Mouse (Mus musculus) midbrain, embryonic 11.5 days (tissue): ENCODE measurements around the gene Pglyrp1. TPM values are rescaled to one million over a fixed set of nuclear protein-coding genes. Genes with fewer than 3 reads are reported as not detected.

ENCODE experiments used
- ATAC-seq: fragments of 200-750 bp; cut with Nextera tagmentation; 2 replicates; pipeline ENCODE4 v1.8.0; 2017; ENCODE audit warnings: moderate TSS enrichment, moderate library complexity; ENCODE audit not compliant: low FRiP score
- DNase-seq: peaks from one replicate; pipeline ENCODE4 v3.0.0; 2015; ENCODE audit warnings: low spot score; ENCODE audit errors: missing footprints
- H3K27ac ChIP-seq: fragments of 300-500 bp; sonication (generic); 2 replicates; pipeline ENCODE4 v1.5.1; 2014; ENCODE audit warnings: low read depth, low read length
- H3K27me3 ChIP-seq: fragments of 300-500 bp; sonication (generic); 2 replicates; pipeline ENCODE4 v1.6.1; 2014; ENCODE audit warnings: mild to moderate bottlenecking, low read length, moderate library complexity, mixed read lengths; ENCODE audit not compliant: control insufficient read depth, insufficient read depth
- H3K36me3 ChIP-seq: fragments of 300-500 bp; sonication (generic); 2 replicates; pipeline ENCODE4 v1.6.1; 2014; ENCODE audit warnings: mild to moderate bottlenecking, low read length, moderate library complexity, mixed read lengths; ENCODE audit not compliant: control insufficient read depth, insufficient read depth
- H3K4me1 ChIP-seq: fragments of 300-500 bp; sonication (generic); 2 replicates; pipeline ENCODE4 v1.6.1; 2014; ENCODE audit warnings: low read length; ENCODE audit not compliant: control insufficient read depth, insufficient read depth
- H3K4me2 ChIP-seq: fragments of 300-500 bp; sonication (generic); 2 replicates; pipeline ENCODE4 v1.6.1; 2014; ENCODE audit warnings: mild to moderate bottlenecking, moderate library complexity
- H3K4me3 ChIP-seq: fragments of 300-500 bp; sonication (generic); 2 replicates; pipeline ENCODE4 v1.5.1; 2014; ENCODE audit warnings: low read depth, low read length
- H3K9ac ChIP-seq: fragments of 300-500 bp; sonication (generic); 2 replicates; pipeline ENCODE4 v1.6.1; 2014; ENCODE audit warnings: low read length
- H3K9me3 ChIP-seq: fragments of 300-500 bp; sonication (generic); 2 replicates; pipeline ENCODE4 v1.6.1; 2016; ENCODE audit warnings: low read length; ENCODE audit not compliant: control insufficient read depth
- WGBS: fragments of 180-500 bp; shearing (Covaris S2); extraction: QIAGEN DNeasy Blood & Tissue Kit; methylation state at CpG from one replicate; pipeline ENCODE4 v1.1.7; 2014; 5-methylcytosine and 5-hydroxymethylcytosine counted together
- polyA plus RNA-seq: library from polyadenylated mRNA; unstranded; fragments of >200 nt; fragmentation: Nextera tagmentation; extraction: Ambion mirVana; gene quantifications from 2 replicates; pipeline ENCODE4 v1.2.1, GENCODE M21; 2014

Gene Pglyrp1
- polyA plus RNA-seq, 1 experiment from 2014 or later = 2.7 TPM

GRCm38 (mm10) chr7:18922807-18923206 lies 51.7 kb downstream of the Pglyrp1 start:
- Histone ChIP-seq H3K27me3 (no peaks in the 10 kb centered on the region; the same call in 1 of the 2 replicates), H3K36me3 (no peaks in the 10 kb centered on the region)

GRCm38 (mm10) chr7:18923267-18923666 lies 52.1 kb downstream of the Pglyrp1 start:
- Histone ChIP-seq H3K9ac (no peak overlapping the region), H3K36me3 (no peaks in the 10 kb centered on the region), H3K9me3 (no peaks in the 10 kb centered on the region), H3K4me1 (peaks cover 52% of the 10 kb centered on the region), H3K27me3 (no peaks in the 10 kb centered on the region; the same call in 1 of the 2 replicates), H3K27ac (peak overlapping the region; percentile 75), H3K4me3 (no peak overlapping the region), H3K4me2 (peak overlapping the region; percentile 3)
- 69% methylated on average over 11 of the region's 11 CpGs for WGBS
- DNase-seq = no peak
- no peak for ATAC-seq

More at GRCm38 (mm10) chr7:18922807-18923206, 51.7 kb downstream of the Pglyrp1 start:
- Histone ChIP-seq H3K9ac (no peak overlapping the region), H3K27ac (peak overlapping the region; percentile 75), H3K4me1 (peaks cover 52% of the 10 kb centered on the region), H3K4me3 (no peak overlapping the region), H3K9me3 (no peaks in the 10 kb centered on the region), H3K4me2 (peak overlapping the region; percentile 3; the same call in 1 of the 2 replicates)
- 14% methylated on average over 5 of the region's 5 CpGs for WGBS
- ATAC-seq (no peak), DNase-seq (peak; percentile 91)

DNA sequence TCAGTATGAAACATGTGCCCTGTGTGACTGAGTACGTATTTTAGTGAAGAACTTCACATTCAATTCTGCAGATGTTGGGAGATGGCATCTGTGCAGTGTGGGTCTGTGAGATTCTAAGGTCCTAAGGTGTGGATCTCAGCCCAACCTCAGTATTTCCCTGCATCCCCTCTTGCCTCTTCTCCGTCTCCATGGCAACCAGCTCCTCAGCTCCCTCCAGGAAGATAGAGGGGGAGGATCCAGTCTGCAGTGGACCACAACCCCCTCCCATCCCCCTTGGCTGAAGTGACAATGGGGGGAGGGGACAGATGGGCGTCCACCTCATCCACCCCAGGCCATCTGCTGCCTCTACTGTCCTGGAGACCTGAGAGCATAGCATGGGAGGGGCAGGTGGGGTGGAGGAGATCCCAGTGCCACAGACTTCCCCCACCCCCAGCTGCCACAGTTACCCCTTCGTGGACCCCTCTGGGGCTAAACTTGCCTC lies 52.6 kb downstream of the Pglyrp1 start:
- Histone ChIP-seq H3K27me3 (no peaks in the 10 kb centered on the region; the same call in 1 of the 2 replicates), H3K4me3 (no peak overlapping the region), H3K9ac (no peak overlapping the region), H3K9me3 (no peaks in the 10 kb centered on the region), H3K4me2 (peak overlapping the region; percentile 3), H3K36me3 (no peaks in the 10 kb centered on the region), H3K27ac (peak overlapping the region; percentile 75), H3K4me1 (peaks cover 52% of the 10 kb centered on the region)
- 6% methylated on average over 4 of the region's 4 CpGs for WGBS
- DNase-seq (peak; percentile 92), ATAC-seq (peak; percentile 34)

- H3K4me2 ChIP-seq = peak overlapping the region; percentile 3; the same call in 1 of the 2 replicates
- peak overlapping the region; percentile 75 for H3K27ac ChIP-seq
- H3K36me3 ChIP-seq = no peaks in the 10 kb centered on the region
- no peak overlapping the region for H3K9ac ChIP-seq
- no peaks in the 10 kb centered on the region; the same call in 1 of the 2 replicates for H3K27me3 ChIP-seq
- no peaks in the 10 kb centered on the region for H3K9me3 ChIP-seq
- DNase-seq = peak; percentile 90
- ATAC-seq = no peak
- peaks cover 52% of the 10 kb centered on the region for H3K4me1 ChIP-seq
- H3K4me3 ChIP-seq = no peak overlapping the region
- 6% methylated on average over 8 of the region's 8 CpGs for WGBS
Observed at GRCm38 (mm10) chr7:18924321-18924720, 53.2 kb downstream of the Pglyrp1 start.

DNA sequence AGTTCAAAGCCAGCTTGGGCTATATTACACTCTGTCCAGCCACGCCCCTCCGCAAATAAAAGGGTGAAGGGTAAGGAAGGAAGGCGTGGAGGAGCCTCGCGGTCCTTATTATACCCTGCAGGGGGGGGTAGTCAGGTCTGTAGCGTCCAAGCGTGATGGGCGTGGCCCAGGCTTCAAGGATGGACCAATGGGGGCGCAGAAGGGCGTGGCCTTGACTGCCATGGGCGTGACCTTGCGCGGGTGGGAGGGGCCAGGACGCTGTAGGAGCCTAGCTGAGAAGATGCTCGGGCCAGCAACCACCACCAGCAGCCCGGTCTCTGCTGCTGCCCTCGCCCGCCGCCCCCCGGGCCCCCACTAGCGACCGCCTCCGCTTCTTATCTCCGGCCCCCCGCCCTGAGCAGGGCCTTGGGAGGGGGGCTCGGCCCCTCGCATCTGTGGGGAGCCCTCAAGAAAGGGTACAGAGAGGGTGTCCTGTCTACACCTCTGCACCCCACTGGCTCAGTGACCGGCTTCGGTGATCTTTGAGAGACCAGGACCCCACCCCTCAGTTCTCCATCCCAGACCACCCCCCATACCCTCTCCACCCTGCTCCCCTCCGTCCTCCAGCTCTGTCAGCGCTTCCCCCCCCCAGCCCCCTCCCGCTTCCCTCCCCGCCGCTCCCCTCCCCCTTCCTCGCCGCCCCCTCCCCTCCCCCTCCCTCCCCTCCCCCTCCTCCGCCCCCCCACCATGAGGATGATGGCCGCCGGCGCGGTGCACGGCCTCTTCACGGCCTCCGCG lies 54.2 kb downstream of the Pglyrp1 start, which contains the start of gene Nova2:
TSS of gene Nova2 (plus strand) at position 727 of the 777 bp plus-strand sequence.
- Histone ChIP-seq H3K9ac (peak within 1 kb of the TSS; percentile 99), H3K36me3 (no peaks in the 10 kb centered on the region), H3K4me1 (peaks cover 52% of the 10 kb centered on the region), H3K27ac (peak within 1 kb of the TSS; percentile 85), H3K4me3 (peak within 1 kb of the TSS; percentile 98), H3K27me3 (no peaks in the 10 kb centered on the region; the same call in 1 of the 2 replicates), H3K4me2 (peak within 1 kb of the TSS; percentile 74), H3K9me3 (no peaks in the 10 kb centered on the region)
- ATAC-seq (peak; percentile 89), DNase-seq (peak; percentile 99)
- WGBS = under 1% methylated on average over 23 of the region's 45 CpGs

DNA sequence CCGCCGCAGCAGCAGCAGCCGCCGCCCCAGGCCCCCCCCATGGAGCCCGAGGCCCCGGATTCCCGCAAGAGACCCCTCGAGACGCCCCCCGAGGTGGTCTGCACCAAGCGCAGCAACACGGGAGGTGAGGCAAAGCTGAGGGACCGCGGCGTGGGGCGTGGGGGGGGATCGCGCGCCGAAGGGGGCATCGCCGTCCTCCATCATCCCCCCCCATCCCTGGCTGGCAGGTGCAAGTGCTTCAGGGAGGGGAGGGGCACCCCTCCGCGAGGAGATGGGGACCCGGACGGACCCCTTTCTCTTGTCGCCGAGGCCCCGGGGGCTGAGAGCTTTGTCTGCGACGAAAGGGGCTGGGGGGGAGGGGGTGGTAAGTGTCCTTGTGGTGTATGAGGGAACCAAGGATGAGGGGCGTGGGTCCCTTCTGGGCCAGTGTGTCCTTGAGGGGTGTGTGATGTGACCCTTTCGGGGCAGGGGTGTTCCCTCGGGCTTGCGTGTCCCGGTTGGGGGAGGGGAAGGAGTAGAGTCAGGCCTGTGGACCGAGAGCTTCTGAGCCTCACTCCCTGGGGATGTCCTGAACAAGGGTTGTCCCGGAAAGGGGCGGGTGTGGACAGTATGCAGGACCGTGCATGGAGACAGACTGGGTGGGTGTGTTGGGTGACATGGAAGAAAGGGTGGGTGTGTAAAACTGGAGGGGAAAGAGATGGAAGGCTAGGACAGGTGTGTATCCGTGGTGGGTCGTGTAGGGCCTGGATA lies 55.1 kb downstream of the Pglyrp1 start:
- ATAC-seq (peak; percentile 23), DNase-seq (peak; percentile 93)
- H3K27me3 ChIP-seq = no peaks in the 10 kb centered on the region; the same call in 1 of the 2 replicates
- 2% methylated on average over 39 of the region's 42 CpGs for WGBS
- H3K4me2 ChIP-seq = peak overlapping the region; percentile 74
- peak overlapping the region; percentile 98 for H3K4me3 ChIP-seq
- peak overlapping the region; percentile 85 for H3K27ac ChIP-seq
- H3K9me3 ChIP-seq = no peaks in the 10 kb centered on the region
- no peaks in the 10 kb centered on the region for H3K36me3 ChIP-seq
- H3K9ac ChIP-seq = peak overlapping the region; percentile 99
- H3K4me1 ChIP-seq = peaks cover 49% of the 10 kb centered on the region

GRCm38 (mm10) chr7:18926911-18927310 lies 55.8 kb downstream of the Pglyrp1 start:
- H3K4me1 ChIP-seq = peaks cover 45% of the 10 kb centered on the region
- peak overlapping the region; percentile 74 for H3K4me2 ChIP-seq
- DNase-seq = peak; percentile 82
- H3K27ac ChIP-seq = peak overlapping the region; percentile 85; the same call in 1 of the 2 replicates
- H3K36me3 ChIP-seq = no peaks in the 10 kb centered on the region
- peak overlapping the region; percentile 99 for H3K9ac ChIP-seq
- no peaks in the 10 kb centered on the region; the same call in 1 of the 2 replicates for H3K27me3 ChIP-seq
- H3K9me3 ChIP-seq = no peaks in the 10 kb centered on the region
- ATAC-seq = no peak; the same call in 1 of the 2 replicates
- 54% methylated on average over 6 of the region's 6 CpGs for WGBS
- peak overlapping the region; percentile 98 for H3K4me3 ChIP-seq

DNA sequence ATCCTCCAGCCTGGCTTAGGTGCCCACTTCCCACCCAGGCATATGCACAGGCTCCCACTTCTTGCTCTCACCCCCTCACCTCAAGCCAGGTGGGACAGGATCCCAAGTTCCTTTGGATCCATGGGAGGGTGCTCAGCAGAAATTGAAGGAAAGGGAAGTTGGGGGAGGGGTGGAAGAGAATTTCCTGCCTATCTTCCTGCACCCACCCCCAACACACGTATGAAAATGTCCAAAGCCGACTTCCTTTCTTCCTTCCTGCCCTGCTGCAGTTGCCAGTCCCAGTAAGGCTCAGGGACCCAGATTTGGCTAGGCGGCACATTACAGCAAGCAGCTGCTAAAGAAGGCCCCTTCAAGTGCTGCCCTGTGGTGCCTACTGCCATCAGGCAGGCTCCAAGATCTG lies 56.6 kb downstream of the Pglyrp1 start:
- no peak for ATAC-seq
- Histone ChIP-seq H3K36me3 (no peaks in the 10 kb centered on the region), H3K27ac (no peak overlapping the region), H3K27me3 (no peaks in the 10 kb centered on the region; the same call in 1 of the 2 replicates), H3K4me2 (peak overlapping the region; percentile 74), H3K4me3 (peak overlapping the region; percentile 98), H3K9me3 (no peaks in the 10 kb centered on the region), H3K4me1 (peaks cover 38% of the 10 kb centered on the region), H3K9ac (peak overlapping the region; percentile 99; the same call in 1 of the 2 replicates)
- DNase-seq = no peak
- WGBS = 74% methylated on average over 3 of the region's 3 CpGs
